Mouse (Mus musculus) spleen, adult 2 months (tissue): ENCODE measurements around the gene Klf2.

Source experiments
- CTCF ChIP-seq: fragments of 200-500 bp; IDR thresholded peaks from 2 replicates; pipeline ENCODE4 v1.5.1; 2011; ENCODE audit warnings: mild to moderate bottlenecking, inconsistent platforms; ENCODE audit not compliant: insufficient read depth, insufficient read length, insufficient replicate concordance; ENCODE audit errors: extremely low read depth
- POLR2A ChIP-seq: fragments of 200-500 bp; IDR thresholded peaks from 2 replicates; pipeline ENCODE4 v1.6.1; 2011; ENCODE audit warnings: low read depth, low read length, inconsistent platforms

DNA sequence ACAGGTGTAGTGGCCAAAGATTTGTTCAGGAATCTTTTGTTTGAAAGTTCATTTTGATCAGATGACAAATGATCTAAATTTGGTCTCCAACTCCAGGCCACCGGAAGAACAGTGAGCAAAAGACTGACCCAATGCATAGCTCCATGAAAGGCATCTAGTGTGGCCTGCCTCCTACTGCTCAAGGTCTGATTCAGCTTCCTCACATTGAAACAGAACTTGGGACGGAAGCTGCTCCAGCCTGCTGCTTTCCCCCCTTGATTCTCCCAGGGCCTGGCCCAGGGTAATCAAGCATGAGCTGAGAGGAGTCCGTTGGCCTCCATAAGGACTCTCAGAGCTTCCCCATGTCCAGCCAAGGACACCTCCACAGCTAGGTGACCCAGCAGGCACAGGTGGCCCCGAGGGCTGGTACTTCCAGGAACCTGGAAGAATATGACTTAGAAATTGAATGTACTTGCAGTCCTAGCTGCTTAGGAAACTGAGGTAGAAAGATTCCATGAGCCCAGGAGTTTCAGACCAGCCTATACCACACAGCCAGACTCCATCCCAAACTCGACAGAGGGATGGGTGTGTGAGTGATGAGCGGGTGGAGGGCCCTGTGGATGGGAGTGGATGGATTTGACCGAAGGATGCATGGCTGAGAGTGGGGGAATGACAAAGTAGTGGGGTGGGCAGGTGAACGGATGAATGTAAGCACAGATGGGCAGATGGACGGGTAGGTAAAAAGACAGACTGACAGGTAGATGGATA is 18.0 kb upstream of the Klf2 start:
- TF ChIP-seq CTCF (no peak), POLR2A (no peak)
